Mouse (Mus musculus) small intestine, adult 2 months (tissue): ENCODE measurements around the gene Ccdc54.

Experiments used
- CTCF ChIP-seq: fragments of 200-500 bp; IDR thresholded peaks from 2 replicates; pipeline ENCODE4 v1.5.1; 2012; ENCODE audit warnings: low read depth, mild to moderate bottlenecking, control low read depth, inconsistent platforms, low read length, moderate library complexity, mixed read lengths; ENCODE audit not compliant: insufficient replicate concordance, insufficient read length; ENCODE audit errors: extremely low read depth
- POLR2A ChIP-seq: fragments of 200-500 bp; IDR thresholded peaks from 2 replicates; pipeline ENCODE4 v1.6.1; 2012; ENCODE audit warnings: low read depth, mild to moderate bottlenecking, control low read depth, inconsistent platforms, low read length, moderate library complexity

DNA sequence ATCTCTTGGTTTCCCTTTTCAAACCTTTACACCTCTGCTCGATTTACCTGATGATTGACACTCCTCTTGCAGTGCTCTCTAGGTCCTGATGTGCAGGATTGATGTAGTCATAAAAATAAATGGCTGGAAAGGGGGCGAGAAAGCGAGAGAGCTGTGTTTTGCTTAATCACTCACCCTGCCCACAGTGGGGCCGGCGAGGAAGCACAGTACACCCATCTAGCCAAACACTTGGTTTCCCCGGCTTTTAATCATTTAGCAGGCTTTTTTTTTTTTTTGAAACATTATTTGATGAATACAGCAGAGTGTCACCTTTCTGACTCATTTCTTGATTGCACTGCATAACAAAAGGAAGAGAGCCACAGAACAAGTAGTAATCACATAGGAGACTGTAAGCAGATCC lies 5.7 kb upstream of the Ccdc54 start:
- TF ChIP-seq POLR2A (no peak), CTCF (no peak)
